Mouse (Mus musculus): Measurements from ENCODE around the gene Prr15.

GRCm38 (mm10) chr6:54278613-54279012 is 47.0 kb upstream of the Prr15 start:
- no peak for TF ChIP-seq CTCF (IDR thresholded peaks at IDR 0.05; ENCODE audit: insufficient read depth, low read length)
- TF ChIP-seq POLR2A (IDR thresholded peaks at IDR 0.05; ENCODE audit: borderline replicate concordance, extremely low read depth, low read depth, low read length), result no peak
